Mouse (Mus musculus) cerebellum, adult 9-10 months (tissue): ENCODE measurements around the gene Flt3l.

Experiments used
- DNase-seq: peaks from one replicate; pipeline ENCODE4 v3.0.0; 2022

Gene Flt3l

GRCm38 (mm10) chr7:45162996-45163615 lies 26.9 kb upstream of the Flt3l start:
- DNase-seq, result peak; percentile 69

GRCm38 (mm10) chr7:45162551-45162950 lies 26.3 kb upstream of the Flt3l start:
- no peak for DNase-seq

- peak; percentile 99 for DNase-seq
Observed at GRCm38 (mm10) chr7:45161612-45162473, 25.6 kb upstream of the Flt3l start.

GRCm38 (mm10) chr7:45160866-45161265 lies 24.6 kb upstream of the Flt3l start:
- peak; percentile 73 for DNase-seq

GRCm38 (mm10) chr7:45160316-45160800 lies 24.1 kb upstream of the Flt3l start:
- DNase-seq, result peak; percentile 62

GRCm38 (mm10) chr7:45158991-45159390 lies 22.8 kb upstream of the Flt3l start:
- DNase-seq, result peak; percentile 63

GRCm38 (mm10) chr7:45157459-45157858 lies 21.2 kb upstream of the Flt3l start:
- DNase-seq, result peak; percentile 41

- DNase-seq, result peak; percentile 57
Observed at GRCm38 (mm10) chr7:45156206-45156605, 20.0 kb upstream of the Flt3l start.

GRCm38 (mm10) chr7:45155590-45155989 lies 19.4 kb upstream of the Flt3l start:
- DNase-seq, result peak; percentile 65

- DNase-seq, result peak; percentile 84
Observed at GRCm38 (mm10) chr7:45154993-45155514, 18.8 kb upstream of the Flt3l start.

- peak; percentile 97 for DNase-seq
Observed at GRCm38 (mm10) chr7:45154096-45154992, 18.1 kb upstream of the Flt3l start, which contains the start of the genes Pih1d1 and Aldh16a1. TSS of gene Pih1d1 (plus strand) at chr7:45154303. TSS of gene Aldh16a1 (minus strand) at chr7:45154584.

- no peak for DNase-seq
Observed at GRCm38 (mm10) chr7:45153586-45153985, 17.4 kb upstream of the Flt3l start.

- peak; percentile 39 for DNase-seq
Observed at GRCm38 (mm10) chr7:45153052-45153451, 16.8 kb upstream of the Flt3l start.

- peak; percentile 48 for DNase-seq
Observed at GRCm38 (mm10) chr7:45151303-45151702, 15.1 kb upstream of the Flt3l start.

- no peak for DNase-seq
Observed at GRCm38 (mm10) chr7:45150321-45150720, 14.1 kb upstream of the Flt3l start.

GRCm38 (mm10) chr7:45149545-45149944 lies 13.3 kb upstream of the Flt3l start:
- no peak for DNase-seq

GRCm38 (mm10) chr7:45148534-45149098 lies 12.4 kb upstream of the Flt3l start:
- DNase-seq, result no peak

- no peak for DNase-seq
Observed at GRCm38 (mm10) chr7:45147899-45148298, 11.7 kb upstream of the Flt3l start.

GRCm38 (mm10) chr7:45147267-45147666 lies 11.0 kb upstream of the Flt3l start:
- DNase-seq, result no peak

GRCm38 (mm10) chr7:45145460-45145859 lies 9.2 kb upstream of the Flt3l start:
- DNase-seq, result no peak

- DNase-seq, result no peak
Observed at GRCm38 (mm10) chr7:45144368-45145174, 8.3 kb upstream of the Flt3l start.
